Mouse (Mus musculus): Measurements from ENCODE around the gene Atg16l2. TPM values are rescaled to one million over a fixed set of nuclear protein-coding genes. Genes with fewer than 3 reads are reported as not detected.

Gene Atg16l2
- total and polyA plus RNA-seq, 3 experiments: 7.9 to 8.8 TPM; not detected in 1

GRCm38 (mm10) chr7:101329606-101330005, 27.6 kb upstream of the Atg16l2 start:
- Histone ChIP-seq H3K9me3 (replicated peaks; ENCODE audit: insufficient read depth, low read length) (no peaks in the 10 kb centered on the region), H3K4me1 (ENCODE audit: control insufficient read depth in 1 of 2, insufficient read depth in 2 of 2, low read length in 2 of 2) (no peaks in the 10 kb centered on the region; a peak in 1 of 4 replicates), H3K4me3 (ENCODE audit: control insufficient read depth in 1 of 2, insufficient read depth in 1 of 2, low read depth in 2 of 2, low read length in 2 of 2) (no peak overlapping the region), H3K27me3 (ENCODE audit: control insufficient read depth in 1 of 2, insufficient read depth in 2 of 2, low read length in 2 of 2) (no peaks in the 10 kb centered on the region), H3K27ac (ENCODE audit: control insufficient read depth, low read depth, low read length) (no peak overlapping the region), H3K9ac (ENCODE audit: control insufficient read depth, low read depth, low read length, poor library complexity, severe bottlenecking) (no peak overlapping the region), H3K36me3 (ENCODE audit: control insufficient read depth in 1 of 2, insufficient read depth in 2 of 2, low read length in 2 of 2) (no peaks in the 10 kb centered on the region), H3K79me2 (ENCODE audit: control insufficient read depth, insufficient read depth, low read length, poor library complexity) (no peaks in the 10 kb centered on the region)
- TF ChIP-seq NRF1 (IDR thresholded peaks at IDR 0.05; ENCODE audit: insufficient read depth, low read depth, low read length, poor library complexity, severe bottlenecking): no peak
- TF ChIP-seq TBP (IDR thresholded peaks at IDR 0.05; ENCODE audit: low read depth, low read length): no peak
- no peak for TF ChIP-seq ZNF384 (IDR thresholded peaks at IDR 0.05; ENCODE audit: low read depth, low read length)
- no peak for TF ChIP-seq EP300 (IDR thresholded peaks at IDR 0.05; ENCODE audit: low read depth in 1 of 2, low read length in 2 of 2)
- no peak for TF ChIP-seq TCF12 (IDR thresholded peaks at IDR 0.05; ENCODE audit: low read depth, low read length)
- DNase-seq (ENCODE audit: low read depth, low spot score): no peak

GRCm38 (mm10) chr7:101328621-101329158, 26.6 kb upstream of the Atg16l2 start:
- no peaks in the 10 kb centered on the region for H3K27me3 ChIP-seq (ENCODE audit: control insufficient read depth in 1 of 2, insufficient read depth in 2 of 2, low read length in 2 of 2)
- H3K27ac ChIP-seq (ENCODE audit: control insufficient read depth, low read depth, low read length): no peak overlapping the region
- H3K79me2 ChIP-seq (ENCODE audit: control insufficient read depth, insufficient read depth, low read length, poor library complexity): no peaks in the 10 kb centered on the region
- TF ChIP-seq TCF12 (IDR thresholded peaks at IDR 0.05; ENCODE audit: low read depth, low read length): no peak
- peak; percentile 74 for TF ChIP-seq ETS1 (IDR thresholded peaks at IDR 0.05; ENCODE audit: low read depth, low read length)
- 0 out of 2 replicates have a peak, but pooled peaks have one; percentile 34 for TF ChIP-seq SIN3A (IDR thresholded peaks at IDR 0.05; ENCODE audit: low read length)
- TF ChIP-seq POLR2AphosphoS2 (IDR thresholded peaks at IDR 0.05; ENCODE audit: low read length): no peak
- TF ChIP-seq JUND (IDR thresholded peaks at IDR 0.05; ENCODE audit: low read depth, low read length): no peak
- no peak for TF ChIP-seq MEF2A (IDR thresholded peaks at IDR 0.05; ENCODE audit: extremely low read depth, insufficient replicate concordance, low read depth, low read length, poor library complexity, severe bottlenecking)
- no peak for TF ChIP-seq TBP (IDR thresholded peaks at IDR 0.05; ENCODE audit: low read depth, low read length)
- TF ChIP-seq NELFE (IDR thresholded peaks at IDR 0.05; ENCODE audit: low read depth, low read length): no peak
- no peak for TF ChIP-seq POLR2AphosphoS5 (IDR thresholded peaks at IDR 0.05; ENCODE audit: borderline replicate concordance, low read depth, low read length)
- TF ChIP-seq GATA1 (IDR thresholded peaks at IDR 0.05; ENCODE audit: low read depth, low read length): 0 out of 2 replicates have a peak, but pooled peaks have one; percentile 18
- H3K36me3 ChIP-seq (ENCODE audit: control insufficient read depth in 1 of 2, insufficient read depth in 2 of 2, low read length in 2 of 2): no peaks in the 10 kb centered on the region
- no peak overlapping the region for H3K9ac ChIP-seq (ENCODE audit: control insufficient read depth, low read depth, low read length, poor library complexity, severe bottlenecking)
- no peak overlapping the region for H3K4me3 ChIP-seq (ENCODE audit: control insufficient read depth in 1 of 2, insufficient read depth in 1 of 2, low read depth in 2 of 2, low read length in 2 of 2)
- peak; percentile 35 for DNase-seq (ENCODE audit: low read depth, low spot score)
- H3K4me1 ChIP-seq (ENCODE audit: control insufficient read depth in 1 of 2, insufficient read depth in 2 of 2, low read length in 2 of 2): no peaks in the 10 kb centered on the region; a peak in 1 of 4 replicates
- no peaks in the 10 kb centered on the region for H3K9me3 ChIP-seq (replicated peaks; ENCODE audit: insufficient read depth, low read length)

GRCm38 (mm10) chr7:101327786-101328185, 25.7 kb upstream of the Atg16l2 start:
- Histone ChIP-seq H3K27me3 (ENCODE audit: control insufficient read depth in 1 of 2, insufficient read depth in 2 of 2, low read length in 2 of 2) (no peaks in the 10 kb centered on the region), H3K36me3 (ENCODE audit: control insufficient read depth in 1 of 2, insufficient read depth in 2 of 2, low read length in 2 of 2) (no peaks in the 10 kb centered on the region; a peak in 1 of 4 replicates), H3K4me3 (ENCODE audit: control insufficient read depth in 1 of 2, insufficient read depth in 1 of 2, low read depth in 2 of 2, low read length in 2 of 2) (no peak overlapping the region), H3K4me1 (ENCODE audit: control insufficient read depth in 1 of 2, insufficient read depth in 2 of 2, low read length in 2 of 2) (peaks cover 0 to 4% of the 10 kb centered on the region in 2 experiments; a peak in 2 of 4 replicates), H3K79me2 (ENCODE audit: control insufficient read depth, insufficient read depth, low read length, poor library complexity) (no peaks in the 10 kb centered on the region), H3K9ac (ENCODE audit: control insufficient read depth, low read depth, low read length, poor library complexity, severe bottlenecking) (no peak overlapping the region), H3K27ac (ENCODE audit: control insufficient read depth, low read depth, low read length) (no peak overlapping the region), H3K9me3 (replicated peaks; ENCODE audit: insufficient read depth, low read length) (no peaks in the 10 kb centered on the region)
- no peak for DNase-seq (ENCODE audit: low read depth, low spot score)
- no peak for TF ChIP-seq SMC3 (IDR thresholded peaks at IDR 0.05; ENCODE audit: low read depth, low read length)
- TF ChIP-seq RCOR1 (IDR thresholded peaks at IDR 0.05; ENCODE audit: low read depth, low read length): no peak
- TF ChIP-seq MAZ (IDR thresholded peaks at IDR 0.05; ENCODE audit: low read depth, low read length): no peak
- TF ChIP-seq CTCF (IDR thresholded peaks at IDR 0.05 in 2 of 3, conservative IDR thresholded peaks at IDR 0.05 in 1 of 3; ENCODE audit: control insufficient read depth in 1 of 3, insufficient read depth in 1 of 3, low read depth in 2 of 3, low read length in 3 of 3, poor library complexity in 1 of 3, severe bottlenecking in 1 of 3): no peak
- no peak for TF ChIP-seq MAFK (IDR thresholded peaks at IDR 0.05; ENCODE audit: borderline replicate concordance, low read depth, low read length)
- no peak for TF ChIP-seq CHD1 (IDR thresholded peaks at IDR 0.05; ENCODE audit: low read depth, low read length)
- no peak for TF ChIP-seq SIN3A (IDR thresholded peaks at IDR 0.05; ENCODE audit: low read length)
